Mouse (Mus musculus): ENCODE data around the gene Gm3424. TPM values are rescaled to one million over a fixed set of nuclear protein-coding genes. Genes with fewer than 3 reads are reported as not detected.
A peak's percentile ranks its signal among the peaks of the same experiment; 100 is the strongest.
"Not testable (repeated sequence)": the region's sequence is repeated elsewhere in the genome, so short reads cannot be mapped to it uniquely, and the experiment has no call there.

The Gm3424 gene
- total RNA-seq (2014; rRNA removed) (not detected in 2 replicates), polyA plus RNA-seq (2015; fragmentation: Nextera tagmentation; extraction: Ambion mirVana) (not detected in 2 replicates)

- ATAC-seq; H3K9ac ChIP-seq (replicated peaks; ENCODE audit: low read length); H3K4me1 ChIP-seq (ENCODE audit: insufficient read depth, low read length); H3K36me3 ChIP-seq (ENCODE audit: insufficient read depth, low read length); H3K9me3 ChIP-seq (ENCODE audit: low read length); DNase-seq (ENCODE audit: low spot score); H3K4me2 ChIP-seq (ENCODE audit: low read depth, low read length); H3K4me3 ChIP-seq (ENCODE audit: low read length); H3K27me3 ChIP-seq (ENCODE audit: insufficient read depth, low read length); H3K27ac ChIP-seq: not testable (repeated sequence)
- no CpG with 5 or more reads among the region's 3 CpGs for WGBS
Measured at GRCm38 (mm10) chr14:5830229-5830628, at the start of gene Gm3424. Gene Gm3424 (minus strand): TSS chr14:5830329.

GRCm38 (mm10) chr14:5879791-5880190 lies 49.7 kb upstream of the Gm3424 start:
- not testable (repeated sequence) for ATAC-seq; H3K27ac ChIP-seq; H3K36me3 ChIP-seq (ENCODE audit: insufficient read depth, low read length); H3K27me3 ChIP-seq (ENCODE audit: insufficient read depth, low read length); H3K4me1 ChIP-seq (ENCODE audit: insufficient read depth, low read length); H3K9me3 ChIP-seq (ENCODE audit: low read length)
- peak; percentile 2 for DNase-seq (ENCODE audit: low spot score)
- peak overlapping the region; percentile 57 for H3K4me2 ChIP-seq (ENCODE audit: low read depth, low read length)
- under 1% methylated on average over 19 of the region's 28 CpGs for WGBS
- H3K4me3 ChIP-seq (ENCODE audit: low read length) = peak overlapping the region; percentile 37
- H3K9ac ChIP-seq (replicated peaks; ENCODE audit: low read length) = peak overlapping the region; percentile 46; the same call in 1 of the 2 replicates

GRCm38 (mm10) chr14:5879136-5879535 lies 49.0 kb upstream of the Gm3424 start:
- peak; percentile 88 for DNase-seq (ENCODE audit: low spot score)
- H3K4me1 ChIP-seq (ENCODE audit: insufficient read depth, low read length); H3K4me2 ChIP-seq (ENCODE audit: low read depth, low read length); ATAC-seq; H3K36me3 ChIP-seq (ENCODE audit: insufficient read depth, low read length); H3K9ac ChIP-seq (replicated peaks; ENCODE audit: low read length); H3K27me3 ChIP-seq (ENCODE audit: insufficient read depth, low read length); H3K9me3 ChIP-seq (ENCODE audit: low read length); H3K27ac ChIP-seq; H3K4me3 ChIP-seq (ENCODE audit: low read length): not testable (repeated sequence)
- WGBS = 3% methylated on average over 5 of the region's 11 CpGs
- TF ChIP-seq CTCF (IDR thresholded peaks at IDR 0.05; ENCODE audit: low read depth) = peak; percentile 69

GRCm38 (mm10) chr14:5855911-5856310 lies 25.8 kb upstream of the Gm3424 start:
- WGBS = 84% methylated on average over 3 of the region's 3 CpGs
- H3K4me3 ChIP-seq (ENCODE audit: low read length); DNase-seq (ENCODE audit: low spot score); H3K9me3 ChIP-seq (ENCODE audit: low read length); H3K4me1 ChIP-seq (ENCODE audit: insufficient read depth, low read length); ATAC-seq; H3K9ac ChIP-seq (replicated peaks; ENCODE audit: low read length); H3K27me3 ChIP-seq (ENCODE audit: insufficient read depth, low read length); H3K4me2 ChIP-seq (ENCODE audit: low read depth, low read length); H3K36me3 ChIP-seq (ENCODE audit: insufficient read depth, low read length); H3K27ac ChIP-seq: not testable (repeated sequence)

GRCm38 (mm10) chr14:5812699-5813356 lies 17.3 kb downstream of the Gm3424 start:
- H3K9me3 ChIP-seq (ENCODE audit: low read length); DNase-seq (ENCODE audit: low spot score); H3K4me2 ChIP-seq (ENCODE audit: low read depth, low read length); H3K9ac ChIP-seq (replicated peaks; ENCODE audit: low read length); H3K27me3 ChIP-seq (ENCODE audit: insufficient read depth, low read length); H3K36me3 ChIP-seq (ENCODE audit: insufficient read depth, low read length); H3K27ac ChIP-seq; H3K4me1 ChIP-seq (ENCODE audit: insufficient read depth, low read length); H3K4me3 ChIP-seq (ENCODE audit: low read length): not testable (repeated sequence)
- ATAC-seq = peak; percentile 74; the same call in 1 of the 2 replicates
- no CpG with 5 or more reads among the region's 47 CpGs for WGBS

GRCm38 (mm10) chr14:5807882-5808281 lies 22.2 kb downstream of the Gm3424 start, which contains the start of gene Gm3383:
Gene Gm3383 (minus strand): TSS chr14:5807982.
- no CpG with 5 or more reads among the region's 3 CpGs for WGBS
- H3K4me1 ChIP-seq (ENCODE audit: insufficient read depth, low read length); H3K27me3 ChIP-seq (ENCODE audit: insufficient read depth, low read length); ATAC-seq; DNase-seq (ENCODE audit: low spot score); H3K27ac ChIP-seq; H3K9me3 ChIP-seq (ENCODE audit: low read length); H3K4me2 ChIP-seq (ENCODE audit: low read depth, low read length); H3K9ac ChIP-seq (replicated peaks; ENCODE audit: low read length); H3K4me3 ChIP-seq (ENCODE audit: low read length); H3K36me3 ChIP-seq (ENCODE audit: insufficient read depth, low read length): not testable (repeated sequence)

Other genes with a start within 250 kb of the Gm3424 start
- not detected in 2 replicates for gene Gm8265, start 197.3 kb downstream of the Gm3424 start, total RNA-seq (2014; rRNA removed)
- gene Gm8265, start 197.3 kb downstream of the Gm3424 start, polyA plus RNA-seq (2015; fragmentation: Nextera tagmentation; extraction: Ambion mirVana) = not detected in 2 replicates
- not detected in 2 replicates for gene Gm9603, start 142.9 kb downstream of the Gm3424 start, total RNA-seq (2014; rRNA removed)
- not detected in 2 replicates for gene Gm9603, start 142.9 kb downstream of the Gm3424 start, polyA plus RNA-seq (2015; fragmentation: Nextera tagmentation; extraction: Ambion mirVana)
- gene Gm3373, start 88.8 kb downstream of the Gm3424 start, total RNA-seq (2014; rRNA removed) = not detected in 2 replicates
- gene Gm3373, start 88.8 kb downstream of the Gm3424 start, polyA plus RNA-seq (2015; fragmentation: Nextera tagmentation; extraction: Ambion mirVana) = 1.4 TPM in 1 of 2 replicates, not detected in the other
- 2.3 and 2.7 TPM in 2 replicates for gene Gm3383, start 22.3 kb downstream of the Gm3424 start, total RNA-seq (2014; rRNA removed)
- gene Gm3383, start 22.3 kb downstream of the Gm3424 start, polyA plus RNA-seq (2015; fragmentation: Nextera tagmentation; extraction: Ambion mirVana) = 3.4 and 3.5 TPM in 2 replicates
- 0.25 and 0.26 TPM in 2 replicates for gene Gm8237, start 50.1 kb upstream of the Gm3424 start, total RNA-seq (2014; rRNA removed)
- gene Gm8237, start 50.1 kb upstream of the Gm3424 start, polyA plus RNA-seq (2015; fragmentation: Nextera tagmentation; extraction: Ambion mirVana) = 1.4 and 1.5 TPM in 2 replicates
- gene Gm3248, start 131.4 kb upstream of the Gm3424 start, total RNA-seq (2014; rRNA removed) = 0.72 and 3.3 TPM in 2 replicates
- 3.4 and 3.8 TPM in 2 replicates for gene Gm3248, start 131.4 kb upstream of the Gm3424 start, polyA plus RNA-seq (2015; fragmentation: Nextera tagmentation; extraction: Ambion mirVana)
- not detected in 2 replicates for gene Gm3453, start 148.8 kb upstream of the Gm3424 start, total RNA-seq (2014; rRNA removed)
- not detected in 2 replicates for gene Gm3453, start 148.8 kb upstream of the Gm3424 start, polyA plus RNA-seq (2015; fragmentation: Nextera tagmentation; extraction: Ambion mirVana)
- not detected in 2 replicates for gene Gm6337, start 227.9 kb upstream of the Gm3424 start, total RNA-seq (2014; rRNA removed)
- gene Gm6337, start 227.9 kb upstream of the Gm3424 start, polyA plus RNA-seq (2015; fragmentation: Nextera tagmentation; extraction: Ambion mirVana) = 0.08 TPM in 1 of 2 replicates, not detected in the other

Measured in hindbrain, postnatal 0 days (tissue).